Mouse (Mus musculus): Measurements from ENCODE around the gene Fastkd3. TPM values are rescaled to one million over a fixed set of nuclear protein-coding genes. Genes with fewer than 3 reads are reported as not detected.

The Fastkd3 gene
- polyA plus RNA-seq, 1 experiment from 2014 or later: 42.8 TPM

DNA sequence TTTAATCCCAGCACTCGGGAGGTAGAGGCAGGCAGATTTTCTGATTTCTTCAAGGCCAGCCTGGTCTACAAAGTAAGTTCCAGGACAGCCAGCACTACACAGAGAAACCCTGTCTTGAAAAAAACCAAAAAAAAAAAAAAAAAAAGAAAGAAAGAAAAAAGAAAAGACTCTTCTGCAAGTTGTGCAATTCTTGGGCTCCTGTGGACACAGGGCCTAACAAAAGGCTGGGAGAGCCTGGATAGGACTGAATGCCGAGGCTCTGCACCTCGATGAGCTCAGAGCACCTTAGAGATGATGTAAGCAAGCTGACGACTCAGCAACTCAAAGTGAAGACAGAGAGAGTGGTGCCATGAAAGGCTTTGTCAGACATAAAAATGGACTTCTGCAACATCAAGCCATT is 7.6 kb upstream of the Fastkd3 start:
- peaks cover 5% of the 10 kb centered on the region; the same call in 1 of the 2 replicates for H3K36me3 ChIP-seq (replicated peaks; ENCODE audit: control insufficient read depth, insufficient read depth, low read depth, low read length)
- H3K27me3 ChIP-seq (ENCODE audit: control insufficient read depth, insufficient read depth, low read length): no peaks in the 10 kb centered on the region
- H3K9ac ChIP-seq (replicated peaks; ENCODE audit: low read length): no peak overlapping the region
- ATAC-seq (replicated peaks; ENCODE audit: insufficient number of reproducible peaks, low FRiP score, low TSS enrichment, low read depth) (no peak), DNase-seq (ENCODE audit: low spot score) (no peak)
- H3K4me3 ChIP-seq (ENCODE audit: low read depth, low read length): no peak overlapping the region
- no peak overlapping the region for H3K27ac ChIP-seq (replicated peaks; ENCODE audit: low read depth, low read length)
- H3K4me2 ChIP-seq (ENCODE audit: low read depth, low read length): no peak overlapping the region
- whole genome bisulfite sequencing: 85% methylated on average over 4 of the region's 4 CpGs
- no peaks in the 10 kb centered on the region for H3K9me3 ChIP-seq (replicated peaks; ENCODE audit: control insufficient read depth, low read length)
- no peaks in the 10 kb centered on the region for H3K4me1 ChIP-seq (ENCODE audit: control insufficient read depth, insufficient read depth, low read length)

DNA sequence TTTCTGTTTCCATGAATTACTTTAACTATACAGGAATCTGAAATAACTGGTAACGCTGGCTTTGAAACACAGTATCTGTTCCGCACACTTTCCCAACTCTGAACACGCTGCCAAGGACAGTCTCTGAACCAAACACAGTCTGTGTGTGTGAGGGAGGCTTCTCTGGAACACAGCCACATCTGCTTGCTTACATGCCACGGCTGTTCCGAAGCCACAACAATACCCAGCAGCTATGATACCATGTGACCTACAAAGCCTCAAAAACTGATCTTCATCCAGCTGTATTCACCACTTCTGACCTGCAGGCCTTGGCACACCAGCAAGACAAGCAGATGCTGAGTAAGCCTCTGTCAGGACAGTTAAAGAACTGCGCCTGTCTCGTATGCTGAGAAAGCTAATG is 4.1 kb upstream of the Fastkd3 start:
- H3K36me3 ChIP-seq (replicated peaks; ENCODE audit: control insufficient read depth, insufficient read depth, low read depth, low read length): no peaks in the 10 kb centered on the region; the same call in 1 of the 2 replicates
- ATAC-seq (replicated peaks; ENCODE audit: insufficient number of reproducible peaks, low FRiP score, low TSS enrichment, low read depth) (no peak), DNase-seq (ENCODE audit: low spot score) (no peak)
- 88% methylated on average over 7 of the region's 7 CpGs for WGBS
- no peaks in the 10 kb centered on the region for H3K9me3 ChIP-seq (replicated peaks; ENCODE audit: control insufficient read depth, low read length)
- no peaks in the 10 kb centered on the region for H3K4me1 ChIP-seq (ENCODE audit: control insufficient read depth, insufficient read depth, low read length)
- no peak overlapping the region for H3K4me2 ChIP-seq (ENCODE audit: low read depth, low read length)
- H3K4me3 ChIP-seq (ENCODE audit: low read depth, low read length): no peak overlapping the region
- H3K9ac ChIP-seq (replicated peaks; ENCODE audit: low read length): no peak overlapping the region
- H3K27ac ChIP-seq (replicated peaks; ENCODE audit: low read depth, low read length): no peak overlapping the region
- no peaks in the 10 kb centered on the region for H3K27me3 ChIP-seq (ENCODE audit: control insufficient read depth, insufficient read depth, low read length)

GRCm38 (mm10) chr13:68581086-68581740 is 821 bp upstream of the Fastkd3 start:
- peak overlapping the region; percentile 44; the same call in 1 of the 2 replicates for H3K27ac ChIP-seq (replicated peaks; ENCODE audit: low read depth, low read length)
- WGBS: 27% methylated on average over 14 of the region's 14 CpGs
- peak; percentile 12 for ATAC-seq (replicated peaks; ENCODE audit: insufficient number of reproducible peaks, low FRiP score, low TSS enrichment, low read depth)
- H3K9ac ChIP-seq (replicated peaks; ENCODE audit: low read length): peak overlapping the region; percentile 85
- peak overlapping the region; percentile 48 for H3K4me2 ChIP-seq (ENCODE audit: low read depth, low read length)
- DNase-seq (ENCODE audit: low spot score): peak; percentile 3
- peak overlapping the region; percentile 67 for H3K4me3 ChIP-seq (ENCODE audit: low read depth, low read length)
- no peaks in the 10 kb centered on the region for H3K4me1 ChIP-seq (ENCODE audit: control insufficient read depth, insufficient read depth, low read length)
- peaks cover 2% of the 10 kb centered on the region; the same call in 1 of the 2 replicates for H3K36me3 ChIP-seq (replicated peaks; ENCODE audit: control insufficient read depth, insufficient read depth, low read depth, low read length)
- no peaks in the 10 kb centered on the region for H3K27me3 ChIP-seq (ENCODE audit: control insufficient read depth, insufficient read depth, low read length)
- H3K9me3 ChIP-seq (replicated peaks; ENCODE audit: control insufficient read depth, low read length): no peaks in the 10 kb centered on the region

DNA sequence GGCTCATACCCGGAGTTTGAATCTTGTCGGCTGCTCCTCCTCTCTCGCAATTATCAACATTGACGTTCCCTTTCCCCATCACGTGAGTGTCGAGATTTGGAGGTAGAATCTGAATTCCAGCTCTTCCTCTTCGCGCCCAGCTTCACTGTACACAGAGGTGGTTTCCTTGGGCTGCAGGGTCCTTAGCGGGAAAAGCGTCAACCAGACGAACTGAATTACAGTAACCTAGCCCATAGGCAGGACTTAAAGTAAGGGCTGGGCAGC is 415 bp downstream of the Fastkd3 start:
- Histone ChIP-seq H3K27ac (replicated peaks; ENCODE audit: low read depth, low read length) (0 out of 2 replicates have a peak overlapping the region, but pooled peaks have one; percentile 52), H3K9ac (replicated peaks; ENCODE audit: low read length) (peak overlapping the region; percentile 85), H3K4me1 (ENCODE audit: control insufficient read depth, insufficient read depth, low read length) (no peaks in the 10 kb centered on the region), H3K27me3 (ENCODE audit: control insufficient read depth, insufficient read depth, low read length) (no peaks in the 10 kb centered on the region), H3K36me3 (replicated peaks; ENCODE audit: control insufficient read depth, insufficient read depth, low read depth, low read length) (peaks cover 2% of the 10 kb centered on the region; the same call in 1 of the 2 replicates), H3K4me2 (ENCODE audit: low read depth, low read length) (peak overlapping the region; percentile 80), H3K9me3 (replicated peaks; ENCODE audit: control insufficient read depth, low read length) (no peaks in the 10 kb centered on the region), H3K4me3 (ENCODE audit: low read depth, low read length) (peak overlapping the region; percentile 67)
- ATAC-seq (replicated peaks; ENCODE audit: insufficient number of reproducible peaks, low FRiP score, low TSS enrichment, low read depth): no peak
- WGBS: under 1% methylated on average over 11 of the region's 11 CpGs
- DNase-seq (ENCODE audit: low spot score): peak; percentile 35

GRCm38 (mm10) chr13:68583961-68584360 is 1.9 kb downstream of the Fastkd3 start:
- no peak overlapping the region for H3K9ac ChIP-seq (replicated peaks; ENCODE audit: low read length)
- DNase-seq (ENCODE audit: low spot score): no peak
- H3K27ac ChIP-seq (replicated peaks; ENCODE audit: low read depth, low read length): no peak overlapping the region
- H3K36me3 ChIP-seq (replicated peaks; ENCODE audit: control insufficient read depth, insufficient read depth, low read depth, low read length): peaks cover 2% of the 10 kb centered on the region
- H3K4me1 ChIP-seq (ENCODE audit: control insufficient read depth, insufficient read depth, low read length): no peaks in the 10 kb centered on the region
- H3K9me3 ChIP-seq (replicated peaks; ENCODE audit: control insufficient read depth, low read length): no peaks in the 10 kb centered on the region
- 95% methylated on average over 11 of the region's 11 CpGs for WGBS
- H3K27me3 ChIP-seq (ENCODE audit: control insufficient read depth, insufficient read depth, low read length): no peaks in the 10 kb centered on the region
- H3K4me2 ChIP-seq (ENCODE audit: low read depth, low read length): no peak overlapping the region
- no peak overlapping the region for H3K4me3 ChIP-seq (ENCODE audit: low read depth, low read length)
- no peak for ATAC-seq (replicated peaks; ENCODE audit: insufficient number of reproducible peaks, low FRiP score, low TSS enrichment, low read depth)

DNA sequence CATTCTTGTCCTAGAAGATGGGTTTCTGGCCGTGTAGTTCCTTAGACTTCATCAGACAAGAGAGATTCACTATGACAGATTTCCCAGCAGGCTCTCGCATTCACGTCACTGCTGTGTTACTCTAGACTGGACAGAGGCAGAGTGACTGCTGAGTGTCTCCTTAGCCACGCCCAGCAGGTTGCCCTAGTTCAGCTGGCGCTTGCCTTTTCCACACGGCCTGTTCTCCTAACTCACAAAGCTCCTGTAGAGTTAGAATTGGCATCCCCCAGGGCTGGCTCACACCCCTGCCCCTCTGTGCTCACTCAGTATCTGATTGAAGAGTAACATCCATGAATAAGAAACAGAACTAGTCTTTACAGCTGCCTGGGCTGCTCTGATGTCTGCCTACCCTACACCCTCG is 3.4 kb downstream of the Fastkd3 start:
- no peak overlapping the region for H3K4me3 ChIP-seq (ENCODE audit: low read depth, low read length)
- H3K36me3 ChIP-seq (replicated peaks; ENCODE audit: control insufficient read depth, insufficient read depth, low read depth, low read length): peaks cover 2% of the 10 kb centered on the region
- no peak overlapping the region for H3K9ac ChIP-seq (replicated peaks; ENCODE audit: low read length)
- no peak for ATAC-seq (replicated peaks; ENCODE audit: insufficient number of reproducible peaks, low FRiP score, low TSS enrichment, low read depth)
- WGBS: 90% methylated on average over 7 of the region's 7 CpGs
- no peak overlapping the region for H3K27ac ChIP-seq (replicated peaks; ENCODE audit: low read depth, low read length)
- DNase-seq (ENCODE audit: low spot score): no peak
- no peaks in the 10 kb centered on the region for H3K9me3 ChIP-seq (replicated peaks; ENCODE audit: control insufficient read depth, low read length)
- H3K27me3 ChIP-seq (ENCODE audit: control insufficient read depth, insufficient read depth, low read length): no peaks in the 10 kb centered on the region
- H3K4me2 ChIP-seq (ENCODE audit: low read depth, low read length): no peak overlapping the region
- no peaks in the 10 kb centered on the region for H3K4me1 ChIP-seq (ENCODE audit: control insufficient read depth, insufficient read depth, low read length)

DNA sequence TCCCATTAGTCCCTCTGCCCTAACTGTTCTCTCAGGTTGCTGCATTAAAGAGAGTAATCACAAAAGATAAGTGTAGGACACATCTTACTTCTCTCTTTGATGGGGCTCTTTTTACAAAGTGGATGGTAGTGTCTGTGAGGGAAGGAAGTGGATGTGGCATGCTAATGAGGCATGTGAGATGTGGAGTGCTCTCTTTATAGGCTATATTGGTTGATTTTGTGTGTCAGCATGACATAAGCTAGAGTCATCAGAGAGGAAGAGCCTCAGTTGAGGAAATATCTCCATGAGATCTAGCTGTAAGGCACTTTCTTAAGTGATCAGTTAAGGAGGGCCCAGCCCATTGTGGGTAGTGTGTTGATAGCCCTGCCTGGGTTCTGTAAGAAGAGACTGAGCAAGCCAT is 6.3 kb downstream of the Fastkd3 start:
- H3K9me3 ChIP-seq (replicated peaks; ENCODE audit: control insufficient read depth, low read length): no peaks in the 10 kb centered on the region; the same call in 1 of the 2 replicates
- no peak overlapping the region for H3K4me2 ChIP-seq (ENCODE audit: low read depth, low read length)
- H3K9ac ChIP-seq (replicated peaks; ENCODE audit: low read length): no peak overlapping the region
- H3K36me3 ChIP-seq (replicated peaks; ENCODE audit: control insufficient read depth, insufficient read depth, low read depth, low read length): peaks cover 6% of the 10 kb centered on the region
- no peaks in the 10 kb centered on the region for H3K4me1 ChIP-seq (ENCODE audit: control insufficient read depth, insufficient read depth, low read length)
- DNase-seq (ENCODE audit: low spot score) (no peak), ATAC-seq (replicated peaks; ENCODE audit: insufficient number of reproducible peaks, low FRiP score, low TSS enrichment, low read depth) (no peak)
- H3K4me3 ChIP-seq (ENCODE audit: low read depth, low read length): no peak overlapping the region
- no peaks in the 10 kb centered on the region for H3K27me3 ChIP-seq (ENCODE audit: control insufficient read depth, insufficient read depth, low read length)
- H3K27ac ChIP-seq (replicated peaks; ENCODE audit: low read depth, low read length): no peak overlapping the region

DNA sequence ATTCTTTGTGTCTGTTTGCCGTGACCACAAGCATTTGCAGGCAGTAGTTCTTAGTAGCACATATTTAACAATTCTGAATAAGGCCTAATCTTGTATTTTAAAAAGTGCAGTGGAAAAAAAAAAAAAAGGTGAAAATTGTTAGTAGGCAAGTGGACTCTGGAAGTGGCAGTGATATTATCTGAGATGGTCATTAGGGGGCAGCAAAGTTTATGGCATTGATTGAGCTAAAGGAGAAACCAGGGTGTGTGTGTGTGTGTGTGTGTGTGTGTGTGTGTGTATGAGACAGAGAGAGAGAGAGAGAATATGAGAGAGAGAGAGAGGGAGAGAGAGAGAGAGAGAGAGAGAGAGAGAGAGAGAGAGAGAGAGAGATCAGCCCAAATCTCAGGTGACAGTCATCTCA is 11.8 kb downstream of the Fastkd3 start:
- Histone ChIP-seq H3K4me3 (ENCODE audit: low read depth, low read length) (no peak overlapping the region), H3K27ac (replicated peaks; ENCODE audit: low read depth, low read length) (no peak overlapping the region), H3K4me2 (ENCODE audit: low read depth, low read length) (no peak overlapping the region), H3K9ac (replicated peaks; ENCODE audit: low read length) (no peak overlapping the region), H3K4me1 (ENCODE audit: control insufficient read depth, insufficient read depth, low read length) (no peaks in the 10 kb centered on the region), H3K9me3 (replicated peaks; ENCODE audit: control insufficient read depth, low read length) (no peaks in the 10 kb centered on the region; the same call in 1 of the 2 replicates), H3K27me3 (ENCODE audit: control insufficient read depth, insufficient read depth, low read length) (no peaks in the 10 kb centered on the region), H3K36me3 (replicated peaks; ENCODE audit: control insufficient read depth, insufficient read depth, low read depth, low read length) (peaks cover 4% of the 10 kb centered on the region)
- WGBS: 86% methylated on average over 1 of the region's 1 CpGs
- peak; percentile 35 for DNase-seq (ENCODE audit: low spot score)
- ATAC-seq (replicated peaks; ENCODE audit: insufficient number of reproducible peaks, low FRiP score, low TSS enrichment, low read depth): no peak

All from embryonic facial prominence, embryonic 11.5 days (tissue).